Mouse (Mus musculus) forebrain, embryonic 10.5 days (tissue): Measurements from ENCODE around the gene Ube2r2. TPM values are rescaled to one million over a fixed set of nuclear protein-coding genes. Genes with fewer than 3 reads are reported as not detected.

Source experiments
- DNase-seq: peaks from one replicate; pipeline ENCODE4 v3.0.0-alpha.2; 2017; ENCODE audit warnings: low spot score; ENCODE audit errors: extremely low spot score
- H3K27ac ChIP-seq: fragments of 300-500 bp; sonication (generic); 2 replicates; pipeline ENCODE4 v1.5.1; 2016; ENCODE audit warnings: mild to moderate bottlenecking
- H3K27me3 ChIP-seq: fragments of 300-500 bp; sonication (generic); 2 replicates; pipeline ENCODE4 v1.6.1; 2016; ENCODE audit warnings: mild to moderate bottlenecking; ENCODE audit not compliant: poor library complexity, severe bottlenecking
- H3K36me3 ChIP-seq: fragments of 300-500 bp; sonication (generic); replicated peaks from 2 replicates; pipeline ENCODE4 v1.6.1; 2016; ENCODE audit warnings: mild to moderate bottlenecking, moderate library complexity
- H3K4me1 ChIP-seq: fragments of 300-500 bp; sonication (generic); 2 replicates; pipeline ENCODE4 v1.6.1; 2016
- H3K4me3 ChIP-seq: fragments of 300-500 bp; sonication (generic); 2 replicates; pipeline ENCODE4 v1.5.1; 2016; ENCODE audit warnings: mild to moderate bottlenecking, moderate library complexity
- H3K9me3 ChIP-seq: fragments of 300-500 bp; sonication (generic); 2 replicates; pipeline ENCODE4 v1.6.1; 2016; ENCODE audit warnings: mild to moderate bottlenecking, moderate library complexity
- WGBS: fragments of 180-500 bp; shearing (Covaris S2); methylation state at CpG from one replicate; pipeline ENCODE4 v1.1.7; 2016; 5-methylcytosine and 5-hydroxymethylcytosine counted together
- polyA plus RNA-seq: library from polyadenylated mRNA; unstranded; fragments of >200 nt; fragmentation: Nextera tagmentation; extraction: Ambion mirVana; gene quantifications from 2 replicates; pipeline ENCODE4 v1.2.1, GENCODE M21; 2016

The Ube2r2 gene
- polyA plus RNA-seq, 1 experiment from 2014 or later, result 74.6 TPM

GRCm38 (mm10) chr4:41158251-41158650 is 22.7 kb downstream of the Ube2r2 start:
- 0 out of 2 replicates have a peak, but pooled peaks cover under 1% of the 10 kb centered on the region for H3K36me3 ChIP-seq
- no peaks in the 10 kb centered on the region for H3K9me3 ChIP-seq
- WGBS, result 91% methylated on average over 1 of the region's 1 CpGs
- no peak overlapping the region for H3K4me3 ChIP-seq
- H3K27ac ChIP-seq, result no peak overlapping the region
- no peak for DNase-seq
- H3K4me1 ChIP-seq, result no peaks in the 10 kb centered on the region
- no peaks in the 10 kb centered on the region for H3K27me3 ChIP-seq

- 96% methylated on average over 3 of the region's 3 CpGs for WGBS
- no peak for DNase-seq
- H3K4me1 ChIP-seq, result peaks cover 12% of the 10 kb centered on the region
- peaks cover 6% of the 10 kb centered on the region for H3K36me3 ChIP-seq
- no peaks in the 10 kb centered on the region for H3K9me3 ChIP-seq
- no peak overlapping the region for H3K4me3 ChIP-seq
- no peak overlapping the region for H3K27ac ChIP-seq
- no peaks in the 10 kb centered on the region for H3K27me3 ChIP-seq
Observed at GRCm38 (mm10) chr4:41161232-41161631, 25.7 kb downstream of the Ube2r2 start.

- DNase-seq, result no peak
- Histone ChIP-seq H3K4me1 (peaks cover 12% of the 10 kb centered on the region), H3K36me3 (peaks cover 31% of the 10 kb centered on the region), H3K27ac (peak overlapping the region; percentile 51; the same call in 1 of the 2 replicates), H3K9me3 (no peaks in the 10 kb centered on the region), H3K27me3 (no peaks in the 10 kb centered on the region), H3K4me3 (no peak overlapping the region)
- WGBS, result 27% methylated on average over 2 of the region's 2 CpGs
Observed at GRCm38 (mm10) chr4:41164974-41165373, 29.4 kb downstream of the Ube2r2 start.

GRCm38 (mm10) chr4:41165693-41166475 is 30.3 kb downstream of the Ube2r2 start:
- Histone ChIP-seq H3K4me3 (no peak overlapping the region), H3K27me3 (no peaks in the 10 kb centered on the region), H3K9me3 (no peaks in the 10 kb centered on the region), H3K36me3 (peaks cover 33% of the 10 kb centered on the region), H3K27ac (no peak overlapping the region; the same call in 1 of the 2 replicates), H3K4me1 (peaks cover 12% of the 10 kb centered on the region)
- WGBS, result 84% methylated on average over 6 of the region's 6 CpGs
- peak; percentile 66 for DNase-seq

GRCm38 (mm10) chr4:41170970-41171369 is 35.4 kb downstream of the Ube2r2 start:
- Histone ChIP-seq H3K27me3 (no peaks in the 10 kb centered on the region), H3K36me3 (peaks cover 48% of the 10 kb centered on the region), H3K27ac (no peak overlapping the region), H3K9me3 (no peaks in the 10 kb centered on the region), H3K4me1 (no peaks in the 10 kb centered on the region), H3K4me3 (no peak overlapping the region)
- no peak for DNase-seq
- 92% methylated on average over 2 of the region's 2 CpGs for WGBS

- Histone ChIP-seq H3K27me3 (no peaks in the 10 kb centered on the region), H3K27ac (no peak overlapping the region), H3K36me3 (peaks cover 57% of the 10 kb centered on the region), H3K4me3 (no peak overlapping the region), H3K9me3 (no peaks in the 10 kb centered on the region), H3K4me1 (no peaks in the 10 kb centered on the region)
- 81% methylated on average over 2 of the region's 2 CpGs for WGBS
- DNase-seq, result no peak
Observed at GRCm38 (mm10) chr4:41174631-41175030, 39.1 kb downstream of the Ube2r2 start.

- H3K27ac ChIP-seq, result no peak overlapping the region
- H3K4me3 ChIP-seq, result no peak overlapping the region
- H3K36me3 ChIP-seq, result peaks cover 82% of the 10 kb centered on the region
- H3K4me1 ChIP-seq, result no peaks in the 10 kb centered on the region
- 89% methylated on average over 15 of the region's 15 CpGs for WGBS
- H3K27me3 ChIP-seq, result no peaks in the 10 kb centered on the region
- no peak for DNase-seq
- H3K9me3 ChIP-seq, result no peaks in the 10 kb centered on the region
Observed at GRCm38 (mm10) chr4:41179825-41180725, 44.5 kb downstream of the Ube2r2 start.

- WGBS, result 90% methylated on average over 2 of the region's 2 CpGs
- H3K27me3 ChIP-seq, result no peaks in the 10 kb centered on the region
- H3K27ac ChIP-seq, result no peak overlapping the region
- H3K4me1 ChIP-seq, result no peaks in the 10 kb centered on the region
- peaks cover 99% of the 10 kb centered on the region for H3K36me3 ChIP-seq
- DNase-seq, result no peak
- H3K4me3 ChIP-seq, result no peak overlapping the region
- no peaks in the 10 kb centered on the region for H3K9me3 ChIP-seq
Observed at GRCm38 (mm10) chr4:41189809-41190208, 54.3 kb downstream of the Ube2r2 start.

- Histone ChIP-seq H3K4me3 (no peak overlapping the region), H3K4me1 (no peaks in the 10 kb centered on the region), H3K27ac (no peak overlapping the region), H3K9me3 (no peaks in the 10 kb centered on the region), H3K27me3 (no peaks in the 10 kb centered on the region), H3K36me3 (peaks cover 99% of the 10 kb centered on the region)
- WGBS, result 78% methylated on average over 14 of the region's 14 CpGs
- DNase-seq, result no peak
Observed at GRCm38 (mm10) chr4:41192544-41193512, 57.3 kb downstream of the Ube2r2 start.

GRCm38 (mm10) chr4:41195328-41195727 is 59.8 kb downstream of the Ube2r2 start:
- H3K9me3 ChIP-seq, result no peaks in the 10 kb centered on the region
- H3K27ac ChIP-seq, result no peak overlapping the region
- no peaks in the 10 kb centered on the region for H3K4me1 ChIP-seq
- 87% methylated on average over 15 of the region's 15 CpGs for WGBS
- DNase-seq, result no peak
- no peaks in the 10 kb centered on the region for H3K27me3 ChIP-seq
- no peak overlapping the region for H3K4me3 ChIP-seq
- peaks cover 99% of the 10 kb centered on the region for H3K36me3 ChIP-seq

- Histone ChIP-seq H3K9me3 (no peaks in the 10 kb centered on the region), H3K27me3 (no peaks in the 10 kb centered on the region), H3K36me3 (peaks cover 100% of the 10 kb centered on the region), H3K4me1 (no peaks in the 10 kb centered on the region), H3K27ac (no peak overlapping the region), H3K4me3 (no peak overlapping the region)
- 91% methylated on average over 3 of the region's 3 CpGs for WGBS
- no peak for DNase-seq
Observed at GRCm38 (mm10) chr4:41196861-41197610, 61.5 kb downstream of the Ube2r2 start.
